Comparison of ENCODE assay signal across 8 mouse cellular contexts in the genomic region with DNA sequence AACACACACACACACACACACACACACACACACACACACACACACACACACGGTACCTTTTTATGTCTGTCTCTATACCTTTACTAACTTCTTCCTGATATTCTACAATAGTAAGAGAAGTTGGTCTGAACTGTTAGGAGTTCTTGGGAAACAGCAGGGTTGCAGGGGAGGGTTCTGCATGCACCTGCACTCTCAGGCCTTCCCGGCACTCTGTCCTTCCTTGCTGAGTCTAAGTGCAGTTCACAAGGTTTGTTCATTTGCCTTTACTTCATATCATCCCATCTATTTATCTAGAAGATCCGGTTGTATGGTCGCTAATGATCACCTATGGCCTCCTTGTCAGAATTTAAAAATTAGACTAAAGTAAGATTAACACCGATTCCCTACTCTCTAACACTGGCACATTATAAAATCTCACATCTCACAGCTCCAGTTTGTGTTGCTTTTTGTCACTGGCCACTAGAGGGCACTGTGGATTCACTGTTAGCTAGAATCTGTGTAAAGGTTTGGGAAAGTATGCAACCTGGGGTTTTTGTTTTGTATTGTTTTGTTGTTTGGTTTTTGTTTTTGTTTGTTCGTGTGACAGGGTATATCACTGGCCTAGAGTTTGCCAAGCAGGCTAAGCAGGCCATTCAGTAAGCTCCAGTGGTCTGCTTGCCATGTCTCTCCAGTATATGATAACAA.
A peak's percentile ranks its signal among the peaks of the same experiment; 100 is the strongest.
DNase-seq lines count a peak whose midpoint lies in the region; ATAC-seq and TF ChIP-seq lines count a peak whose summit lies in the region.

No protein-coding gene starts in this region.

- ATAC-seq in hindbrain, embryonic 16.5 days = peak; percentile 87
- peak; percentile 67 for ATAC-seq in neural tube, embryonic 11.5 days (ENCODE audit: insufficient read depth, low FRiP score, low TSS enrichment)

- peak; percentile 63 for TF ChIP-seq CTCF in liver, adult 2 months (IDR thresholded peaks at IDR 0.05; ENCODE audit: low read depth, low read length)

- H3K9ac ChIP-seq in hindbrain, embryonic 16.5 days (ENCODE audit: low read depth, low read length) = no peak overlapping the region
- H3K9ac ChIP-seq in liver, adult 2 months (ENCODE audit: low read depth, low read length) = no peak overlapping the region
- no peak overlapping the region for H3K9ac ChIP-seq in neural tube, embryonic 11.5 days (ENCODE audit: low read length)

- no peaks in the 10 kb centered on the region for H3K9me3 ChIP-seq in hindbrain, embryonic 16.5 days (ENCODE audit: control insufficient read depth, low read length)
- H3K9me3 ChIP-seq in neural tube, embryonic 11.5 days (ENCODE audit: control insufficient read depth, low read length) = no peaks in the 10 kb centered on the region

- no peaks in the 10 kb centered on the region for H3K79me2 ChIP-seq in liver, adult 2 months (ENCODE audit: control insufficient read depth, insufficient read depth, low read length)

- WGBS in hindbrain, embryonic 16.5 days = 38% methylated on average over 6 of the region's 6 CpGs
- 32% methylated on average over 6 of the region's 6 CpGs for WGBS in liver, adult 2 months
- WGBS in neural tube, embryonic 11.5 days = 36% methylated on average over 6 of the region's 6 CpGs

- peak; percentile 13 for DNase-seq in left cerebral cortex, adult 11 months (ENCODE audit: low spot score)
- no peak for DNase-seq in left cerebral cortex, adult 8-10 months (ENCODE audit: low spot score in 2 of 2)
- DNase-seq in R1 (ENCODE audit: low read depth, low spot score) = peak; percentile 63
- DNase-seq in embryo, embryonic 11.5 days (ENCODE audit: low read depth, low spot score) = peak; percentile 54
- peak; percentile 40 for DNase-seq in liver, adult 2 months (ENCODE audit: extremely low read depth, low read depth, low spot score)
- peak; percentile 70 for DNase-seq in neural tube, embryonic 11.5 days (ENCODE audit: low spot score)
- DNase-seq in thymus, postnatal 4 days = peak; percentile 72

- no peak overlapping the region for H3K4me2 ChIP-seq in hindbrain, embryonic 16.5 days (ENCODE audit: low read length)
- no peak overlapping the region for H3K4me2 ChIP-seq in neural tube, embryonic 11.5 days (ENCODE audit: low read depth)

- H3K27me3 ChIP-seq in hindbrain, embryonic 16.5 days (replicated peaks; ENCODE audit: control insufficient read depth, insufficient read depth, low read length) = no peaks in the 10 kb centered on the region
- H3K27me3 ChIP-seq in liver, adult 2 months (ENCODE audit: control insufficient read depth, insufficient read depth, low read length) = no peaks in the 10 kb centered on the region
- no peaks in the 10 kb centered on the region for H3K27me3 ChIP-seq in neural tube, embryonic 11.5 days (ENCODE audit: control insufficient read depth, insufficient read depth, low read length)

- no peak overlapping the region for H3K4me3 ChIP-seq in hindbrain, embryonic 16.5 days (ENCODE audit: low read length)
- H3K4me3 ChIP-seq in liver, adult 2 months (ENCODE audit: insufficient read depth, low read depth, low read length) = no peak overlapping the region
- no peak overlapping the region for H3K4me3 ChIP-seq in neural tube, embryonic 11.5 days (ENCODE audit: low read depth, low read length)

- no peaks in the 10 kb centered on the region for H3K4me1 ChIP-seq in hindbrain, embryonic 16.5 days (ENCODE audit: control insufficient read depth, insufficient read depth, low read depth, low read length)
- no peaks in the 10 kb centered on the region for H3K4me1 ChIP-seq in liver, adult 2 months (ENCODE audit: control insufficient read depth, insufficient read depth, low read length)
- no peaks in the 10 kb centered on the region for H3K4me1 ChIP-seq in neural tube, embryonic 11.5 days (ENCODE audit: control insufficient read depth, insufficient read depth, low read length)

- TF ChIP-seq POLR2A in liver, adult 2 months (IDR thresholded peaks at IDR 0.05; ENCODE audit: extremely low read depth, insufficient read depth, low read length) = no peak

- H3K27ac ChIP-seq in hindbrain, embryonic 16.5 days (ENCODE audit: low read depth, low read length) = no peak overlapping the region
- no peak overlapping the region for H3K27ac ChIP-seq in liver, adult 2 months (replicated peaks; ENCODE audit: insufficient read depth, low read depth, low read length)
- H3K27ac ChIP-seq in neural tube, embryonic 11.5 days (ENCODE audit: low read depth, low read length) = no peak overlapping the region

- no peaks in the 10 kb centered on the region for H3K36me3 ChIP-seq in hindbrain, embryonic 16.5 days (ENCODE audit: control insufficient read depth, insufficient read depth, low read length)
- no peaks in the 10 kb centered on the region for H3K36me3 ChIP-seq in liver, adult 2 months (ENCODE audit: control insufficient read depth, insufficient read depth, low read length)
- H3K36me3 ChIP-seq in neural tube, embryonic 11.5 days (ENCODE audit: control insufficient read depth, insufficient read depth, low read length) = no peaks in the 10 kb centered on the region

Comparison
In these comparisons a context has a peak if more than half of its experiments do, and no peak if none do; other contexts are left out.
1. DNase-seq: peak in left cerebral cortex, adult 11 months (single experiment), R1 (single experiment), embryo, embryonic 11.5 days (single experiment), liver, adult 2 months (single experiment), neural tube, embryonic 11.5 days (single experiment) and thymus, postnatal 4 days (single experiment); none in left cerebral cortex, adult 8-10 months (0 of 2).